Mouse (Mus musculus) adrenal gland, adult 18-20 months (tissue): ENCODE results near the gene Fus. TPM values are rescaled to one million over a fixed set of nuclear protein-coding genes. Genes with fewer than 3 reads are reported as not detected.

Source experiments
- DNase-seq, 2 experiments: peaks; one replicate each; pipeline ENCODE4 v3.0.0; 2021 to 2022; ENCODE audit warnings: low spot score in 2 of 2
- long read RNA-seq, 2 experiments: library from polyadenylated mRNA; stranded (forward); transcript quantifications; one replicate each; pipeline ENCODE4 v2.0.0; 2021
- total RNA-seq, 2 experiments: library from RNA; stranded (reverse); gene quantifications; 1 replicate in 1 of 2; 2 replicates in 1 of 2; pipeline ENCODE4 v1.2.3; 2021

Fus gene
- total RNA-seq = 100 to 1,000 TPM; 150 to 153 TPM
- long read RNA-seq, experiment 1, full-length matches to known transcripts = 27 of 37 reads
- long read RNA-seq, experiment 1, partial matches to known transcripts = 6 of 37 reads
- long read RNA-seq, experiment 1, other reads (novel, unspliced or antisense) = 4 of 37 reads
- long read RNA-seq, experiment 2, full-length matches to known transcripts = 91 of 136 reads
- long read RNA-seq, experiment 2, partial matches to known transcripts = 35 of 136 reads
- long read RNA-seq, experiment 2, other reads (novel, unspliced or antisense) = 10 of 136 reads

GRCm38 (mm10) chr7:127967004-127967921 lies at the start of gene Fus:
TSS of gene Fus (plus strand) at chr7:127967457.
- DNase-seq = peak; percentile 98

GRCm38 (mm10) chr7:127918203-127918602 lies 49.1 kb upstream of the Fus start:
- DNase-seq = no peak

- DNase-seq = no peak
Measured at GRCm38 (mm10) chr7:127919290-127919689, 48.0 kb upstream of the Fus start.

DNA sequence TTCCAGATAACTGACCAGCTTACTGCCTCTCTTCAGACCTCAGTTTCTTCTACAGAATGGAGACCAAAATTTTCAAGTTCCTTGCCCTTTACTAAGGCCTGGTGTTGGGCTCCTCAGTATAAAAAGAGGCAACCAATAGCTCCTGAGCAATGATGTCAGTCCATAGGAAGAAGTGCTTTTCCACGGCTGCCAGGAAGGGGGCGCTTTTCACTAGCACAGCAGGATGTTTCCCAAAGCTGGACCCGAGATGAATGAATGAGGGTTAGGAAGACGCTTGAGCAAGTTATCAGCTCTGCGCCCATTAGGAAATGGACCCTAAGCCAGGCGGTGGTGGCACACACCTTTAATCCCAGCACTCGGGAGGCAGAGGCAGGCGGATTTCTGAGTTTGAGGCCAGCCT lies 45.7 kb upstream of the Fus start:
- DNase-seq = no peak

GRCm38 (mm10) chr7:127922451-127923275 lies 44.6 kb upstream of the Fus start:
- DNase-seq = no peak

DNA sequence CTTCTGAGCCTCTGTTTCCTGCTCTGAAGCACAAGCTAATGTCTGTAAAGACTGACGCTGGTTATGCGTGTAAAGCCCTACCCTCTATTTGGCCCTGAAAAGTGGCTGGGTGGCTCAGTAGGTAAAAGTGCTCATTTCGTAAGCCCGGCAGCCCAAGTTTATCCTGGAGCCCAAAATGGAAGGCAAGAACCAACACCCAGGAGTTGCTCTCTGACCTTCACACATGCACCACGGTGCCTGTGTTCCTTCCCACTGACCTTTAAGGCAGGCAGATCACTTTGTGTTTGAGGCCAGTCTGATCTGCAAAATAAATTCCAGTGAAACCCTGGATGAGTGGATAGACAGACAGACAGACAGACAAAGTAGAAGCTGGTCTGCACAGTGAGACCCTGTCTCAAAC lies 43.5 kb upstream of the Fus start:
- DNase-seq = no peak

GRCm38 (mm10) chr7:127925252-127925651 lies 42.0 kb upstream of the Fus start:
- no peak for DNase-seq

DNA sequence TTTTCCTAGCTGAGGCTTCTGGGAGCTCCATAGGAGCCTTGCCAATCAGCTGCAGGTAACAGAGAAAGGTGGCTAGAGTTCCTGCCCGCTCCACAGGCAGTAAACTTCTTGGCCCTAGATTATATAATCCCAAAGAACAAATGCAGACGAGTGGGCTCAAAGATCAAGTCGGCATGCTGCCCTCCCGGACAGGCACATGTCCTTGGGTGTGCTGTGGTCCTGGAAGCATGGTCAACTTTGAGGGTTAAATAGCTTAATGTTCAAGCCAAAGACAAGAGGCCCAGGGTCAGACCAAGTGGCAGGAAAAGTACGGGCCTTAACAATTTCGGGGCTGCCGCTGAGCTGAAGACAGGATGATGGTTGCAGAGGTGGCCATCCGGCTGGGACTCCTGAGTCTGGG lies 41.2 kb upstream of the Fus start:
- DNase-seq = no peak

GRCm38 (mm10) chr7:127926846-127927245 lies 40.4 kb upstream of the Fus start:
- no peak for DNase-seq

DNA sequence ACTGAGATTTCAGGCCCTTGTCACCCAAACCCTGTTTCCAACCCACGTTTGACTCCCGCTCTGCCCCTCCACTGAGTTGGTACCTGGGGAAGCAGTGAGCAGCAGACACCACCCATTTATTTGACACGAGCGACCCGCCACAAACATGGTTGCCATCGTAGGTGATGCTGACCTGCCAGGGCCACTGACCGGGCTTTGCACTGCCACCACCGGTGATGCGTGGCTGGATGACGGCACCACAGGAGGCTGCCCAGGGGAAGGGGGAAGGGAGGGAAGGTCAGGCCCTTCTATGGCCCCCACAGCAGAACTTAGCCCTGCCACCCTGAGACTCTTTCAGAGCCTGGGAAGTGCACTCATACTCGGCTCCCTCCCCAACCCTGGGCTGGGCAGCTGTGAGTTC lies 39.5 kb upstream of the Fus start:
- no peak for DNase-seq

DNA sequence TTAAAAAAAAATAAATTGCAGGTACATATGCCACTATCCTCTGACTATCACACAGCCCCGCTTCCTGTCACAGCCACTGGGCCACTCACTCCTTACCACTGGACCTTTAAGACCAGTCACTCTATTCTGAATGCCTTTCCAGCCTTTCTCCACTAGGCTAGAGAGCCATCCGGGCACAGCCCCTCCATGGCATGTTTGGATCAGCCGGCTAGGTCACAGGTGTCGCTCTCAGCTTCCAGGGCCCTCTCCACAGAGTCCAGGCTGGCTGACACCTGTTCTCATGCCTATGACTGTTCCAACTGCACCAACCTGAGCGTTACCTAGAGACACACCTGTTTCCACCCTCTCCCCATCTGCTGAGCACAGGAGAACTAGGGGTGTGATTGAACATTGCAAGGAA lies 38.7 kb upstream of the Fus start:
- no peak for DNase-seq

- no peak for DNase-seq
Measured at GRCm38 (mm10) chr7:127929923-127930322, 37.3 kb upstream of the Fus start, which contains the start of gene Prss8. TSS of gene Prss8 (minus strand) at chr7:127930104.

DNA sequence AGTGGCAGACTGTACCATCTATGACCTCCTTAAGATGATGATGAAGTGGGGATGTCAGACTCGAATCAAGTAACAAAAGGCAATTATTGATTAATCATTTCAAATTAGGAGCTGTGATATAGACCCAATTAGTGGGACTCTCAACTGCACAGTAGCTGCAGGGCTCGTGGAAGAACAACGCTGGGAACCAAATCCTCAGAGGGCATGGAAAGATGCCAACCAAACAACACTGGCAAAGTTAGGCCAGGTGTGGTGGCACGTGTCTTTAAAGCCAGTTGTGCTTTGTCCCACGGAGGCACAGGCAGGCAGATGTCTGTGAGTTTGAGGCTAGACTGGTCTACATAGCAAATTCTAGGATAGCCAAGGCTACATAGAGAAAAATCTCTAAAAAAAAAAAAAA lies 36.6 kb upstream of the Fus start:
- DNase-seq = no peak

DNA sequence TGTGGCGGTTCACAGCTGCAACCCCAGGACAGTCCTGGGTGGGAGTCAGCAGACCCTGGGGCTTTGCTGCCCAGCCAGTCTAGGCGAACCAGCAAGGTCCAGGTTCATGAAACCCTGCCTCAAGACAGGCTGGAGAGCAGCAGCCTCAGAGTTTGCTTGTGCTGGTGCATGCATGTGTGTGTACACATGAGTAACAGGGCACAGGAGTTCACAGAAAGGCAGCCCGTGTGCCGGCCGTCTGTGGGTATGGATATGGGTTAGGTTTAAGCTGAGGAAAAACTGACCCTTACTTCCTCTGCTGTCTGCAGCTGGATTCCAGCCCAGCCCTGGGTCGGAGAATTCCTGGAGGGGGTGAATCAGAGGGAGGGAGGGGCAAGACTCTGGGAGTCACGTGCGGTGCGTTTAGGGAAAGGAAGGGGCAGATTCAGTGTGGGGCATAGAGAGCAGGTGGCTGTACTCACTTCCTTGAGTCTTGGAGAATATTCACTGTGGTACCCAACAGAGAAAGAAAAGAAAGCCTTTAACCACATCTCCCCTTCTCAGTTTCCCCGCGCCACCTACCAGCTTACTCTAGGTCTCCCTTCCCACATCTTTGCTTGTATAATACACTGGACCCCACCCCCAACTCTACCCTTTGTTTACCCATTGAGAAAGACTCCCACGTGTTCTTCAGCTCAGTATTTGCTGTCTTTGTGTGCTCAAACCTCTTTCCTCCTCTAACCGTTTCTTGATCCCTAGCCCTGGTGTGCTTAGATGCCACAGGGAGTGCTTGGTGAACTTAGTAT lies 35.7 kb upstream of the Fus start:
- peak in 1 of 2 experiments; percentile 32 for DNase-seq

- DNase-seq = no peak
Measured at GRCm38 (mm10) chr7:127932273-127933031, 34.8 kb upstream of the Fus start.

DNA sequence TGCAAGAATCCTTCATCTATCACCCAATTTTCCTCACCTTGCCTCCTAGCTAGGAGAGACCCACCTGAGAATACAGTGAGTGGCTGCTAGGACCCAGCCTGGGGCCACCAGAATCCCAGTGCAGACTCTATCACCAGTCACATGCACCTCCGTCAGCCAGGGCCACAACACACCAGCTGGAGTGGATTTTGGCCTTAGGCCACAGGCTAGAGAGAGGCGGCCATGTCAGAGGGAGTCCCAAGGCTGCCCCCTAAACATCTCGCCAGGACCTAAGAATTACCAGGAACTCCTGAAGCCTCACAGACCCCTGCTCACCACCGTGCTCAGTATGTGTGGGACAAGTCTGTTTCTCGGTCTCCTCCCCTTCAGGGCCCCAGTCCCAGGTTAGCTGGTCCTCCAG lies 33.2 kb upstream of the Fus start:
- no peak for DNase-seq

- peak; percentile 95 for DNase-seq
Measured at GRCm38 (mm10) chr7:127935028-127935722, 32.1 kb upstream of the Fus start.

DNA sequence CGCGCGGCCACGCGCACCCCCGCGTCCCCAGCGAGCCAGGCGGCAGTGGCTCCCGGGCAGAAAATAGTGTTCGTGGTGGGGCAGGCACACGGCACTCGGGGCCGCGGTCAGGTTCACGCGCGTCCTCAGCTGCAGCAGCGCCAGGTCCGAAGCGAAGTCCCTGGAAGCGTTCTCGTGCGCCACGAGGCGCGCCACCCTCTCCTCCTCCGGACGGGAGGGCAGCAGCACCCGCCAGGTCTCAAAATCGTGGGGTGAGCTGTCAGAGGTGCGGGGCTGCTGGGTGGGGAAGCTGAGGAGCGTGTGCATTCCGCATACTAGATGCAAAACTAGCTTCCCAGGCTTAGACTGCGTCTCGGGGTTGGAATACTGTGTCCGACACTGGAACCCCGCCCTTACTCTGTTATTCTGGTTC lies 31.5 kb upstream of the Fus start:
- DNase-seq = no peak

- DNase-seq = no peak
Measured at GRCm38 (mm10) chr7:127936216-127936884, 30.9 kb upstream of the Fus start.
